Mouse (Mus musculus) ES-Bruce4 (cell line): ENCODE results near the gene Sox6.

Experiments
- CTCF ChIP-seq: IDR thresholded peaks from one replicate; pipeline ENCODE4 v1.8.1; 2011; ENCODE audit warnings: low read depth, low read length
- EP300 ChIP-seq: IDR thresholded peaks from 2 replicates; pipeline ENCODE4 v1.6.1; 2011; ENCODE audit warnings: low read depth, low read length; ENCODE audit not compliant: insufficient read depth
- POLR2A ChIP-seq: IDR thresholded peaks from one replicate; pipeline ENCODE4 v1.8.1; 2011; ENCODE audit warnings: low read length; ENCODE audit not compliant: insufficient read depth

- TF ChIP-seq CTCF (no peak), POLR2A (no peak), EP300 (no peak)
These were observed 283.3 kb downstream of the Sox6 start for GRCm38 (mm10) chr7:115755272-115755671.
